Mouse (Mus musculus) T-cell, adult 66 days (primary cell): ENCODE data around the gene Brms1. TPM values are rescaled to one million over a fixed set of nuclear protein-coding genes. Genes with fewer than 3 reads are reported as not detected.

Experiments used
- total RNA-seq, 2 experiments: library from RNA; stranded (reverse); gene quantifications; 3 replicates in 1 of 2; 4 replicates in 1 of 2; pipeline ENCODE4 v1.2.4; 2023

Gene Brms1
- total RNA-seq = 10 to 100 TPM; 60.1 to 63.1 TPM

DNA sequence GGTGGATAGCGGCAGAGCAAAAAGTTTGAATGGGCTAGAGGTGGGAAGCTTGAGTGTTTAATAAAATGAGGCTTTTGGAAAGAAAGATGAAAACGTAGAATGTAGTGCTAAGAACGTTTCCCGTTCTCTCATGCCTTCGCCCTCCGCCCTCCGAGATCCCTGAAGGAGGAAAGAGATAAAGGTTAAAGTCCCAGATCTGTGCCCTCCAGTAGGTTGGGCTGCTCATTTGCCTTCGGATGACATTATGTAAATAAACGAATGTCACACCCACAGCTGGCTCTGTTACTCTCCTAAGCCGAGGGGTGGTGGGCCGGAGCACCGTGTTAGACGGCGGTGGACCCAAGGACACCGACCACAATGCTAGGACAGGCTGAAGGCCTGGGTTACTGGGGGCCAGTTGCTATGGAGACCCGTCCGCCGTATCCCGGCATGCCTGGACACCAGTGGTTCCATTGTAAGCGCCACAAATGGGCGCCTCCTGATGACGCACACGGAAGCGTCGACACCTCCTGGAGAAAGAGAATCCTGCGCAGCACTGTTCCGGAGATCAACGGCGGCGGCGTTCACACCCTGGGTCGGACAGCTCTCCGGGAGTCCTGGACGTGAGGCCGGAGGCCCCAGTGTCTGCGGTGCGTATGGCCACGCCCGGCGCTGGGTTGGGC lies at the start of gene Brms1:
TSS of gene Brms1 (plus strand) at position 493 of the 662 bp plus-strand sequence.

DNA sequence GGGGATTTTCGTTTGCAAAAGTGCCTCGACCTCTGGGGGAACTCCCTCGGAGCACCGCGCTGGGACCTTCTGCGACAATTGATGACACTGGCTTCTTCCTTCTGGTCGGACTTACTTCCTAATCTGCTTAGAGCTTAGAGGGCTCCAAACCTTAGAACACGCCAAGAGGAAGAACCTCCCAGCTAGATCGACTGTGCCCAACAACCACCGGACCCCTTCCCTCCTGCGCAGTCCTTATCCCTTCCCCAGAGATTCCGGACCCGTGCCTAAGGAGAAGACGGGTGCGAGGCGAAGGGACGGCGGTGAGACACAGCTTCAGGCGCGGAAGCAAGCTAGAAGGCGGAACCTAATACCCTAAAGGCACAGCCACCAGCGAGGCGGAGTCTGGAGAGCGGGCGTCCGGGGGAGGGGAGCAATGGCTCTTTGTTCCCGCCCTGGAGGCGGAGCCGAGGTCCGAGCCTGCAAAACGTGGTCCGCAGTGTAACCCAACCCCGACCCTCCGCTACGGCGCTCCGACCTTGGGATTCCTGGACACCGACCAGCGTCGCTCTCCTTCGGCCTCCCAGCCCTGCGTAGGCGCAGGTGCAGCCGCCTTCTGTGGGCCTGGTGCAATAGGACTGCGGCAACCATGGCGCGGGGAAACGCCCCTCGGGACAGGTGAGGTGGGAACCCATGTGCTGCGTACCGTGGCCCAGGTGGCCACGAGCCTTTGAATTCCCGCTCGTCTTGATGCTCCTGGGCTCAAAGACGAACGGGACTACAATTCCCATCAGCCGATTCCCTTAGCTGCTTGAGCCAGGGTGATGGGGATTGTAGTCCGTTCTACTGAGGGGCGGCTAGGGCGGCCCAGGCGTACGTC lies 17.3 kb upstream of the Brms1 start, which contains the start of gene Slc29a2:
TSS of gene Slc29a2 (plus strand) at position 240 of the 859 bp plus-strand sequence.

DNA sequence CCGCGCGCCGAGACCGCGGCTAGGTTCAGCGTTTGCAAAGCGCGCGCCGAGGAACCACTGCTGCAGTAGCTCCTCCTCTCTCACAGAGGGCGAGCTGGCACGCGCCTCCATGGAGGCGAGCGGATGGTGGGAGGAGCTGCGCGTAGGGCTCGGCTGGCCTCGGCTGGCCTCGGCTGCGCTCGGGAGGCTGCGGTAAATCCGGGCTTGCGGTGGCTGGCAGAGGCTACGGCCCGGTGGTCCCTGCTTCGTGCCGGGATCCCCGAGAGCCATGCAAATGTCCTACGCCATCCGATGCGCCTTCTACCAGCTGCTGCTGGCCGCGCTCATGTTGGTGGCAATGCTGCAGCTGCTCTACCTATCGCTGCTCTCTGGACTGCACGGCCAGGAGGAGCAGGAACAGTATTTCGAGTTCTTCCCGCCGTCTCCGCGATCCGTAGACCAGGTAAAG lies 2.4 kb upstream of the Brms1 start, which contains the start of the genes B4gat1 and AC124502.3:
TSS of gene B4gat1 (plus strand) at position 118 of the 448 bp plus-strand sequence.
TSS of gene AC124502.3 (plus strand) at position 183 of the 448 bp plus-strand sequence.

DNA sequence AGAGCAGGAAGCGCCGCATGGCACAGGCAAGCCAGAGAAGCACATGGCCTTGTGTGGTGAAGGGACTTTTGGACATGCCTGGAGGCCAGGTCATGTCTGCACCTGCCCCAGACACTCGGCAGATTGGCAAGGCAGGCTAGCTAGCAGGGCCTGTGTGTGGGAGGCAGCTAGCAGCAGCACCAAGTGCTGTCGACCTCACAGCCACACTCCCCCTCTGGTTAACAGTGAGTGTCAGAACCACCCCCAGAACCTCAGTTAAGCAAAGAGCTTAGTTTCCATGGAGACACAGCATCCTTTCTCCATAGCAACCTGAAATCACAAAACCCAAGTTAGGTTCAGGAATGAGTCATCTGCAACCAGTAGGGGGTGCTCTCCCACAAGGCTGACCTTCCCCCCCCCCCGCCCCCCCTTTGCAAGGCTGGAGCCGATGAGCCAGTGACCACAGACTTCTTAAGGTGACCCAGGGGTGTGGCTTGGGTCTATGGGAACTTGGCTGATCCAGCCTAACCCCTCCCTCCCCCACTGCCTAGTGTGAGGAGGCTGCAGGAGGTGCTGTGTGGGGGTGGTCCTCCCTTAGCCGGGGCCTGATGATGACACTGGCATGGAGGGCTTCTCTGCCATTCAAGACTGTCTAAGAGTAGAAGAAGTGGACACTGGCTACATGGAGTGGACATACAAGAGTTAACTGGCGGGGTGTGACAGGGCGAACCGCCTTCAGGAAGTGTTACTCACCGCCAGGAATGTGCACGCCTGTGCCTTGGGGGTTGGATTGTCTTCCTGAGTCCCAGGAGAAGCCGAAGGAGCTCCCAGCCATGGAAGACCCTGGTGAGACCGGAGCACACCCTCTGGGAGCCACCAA lies 9.1 kb downstream of the Brms1 start, which contains the start of gene Rin1:
TSS of gene Rin1 (plus strand) at position 435 of the 859 bp plus-strand sequence.

DNA sequence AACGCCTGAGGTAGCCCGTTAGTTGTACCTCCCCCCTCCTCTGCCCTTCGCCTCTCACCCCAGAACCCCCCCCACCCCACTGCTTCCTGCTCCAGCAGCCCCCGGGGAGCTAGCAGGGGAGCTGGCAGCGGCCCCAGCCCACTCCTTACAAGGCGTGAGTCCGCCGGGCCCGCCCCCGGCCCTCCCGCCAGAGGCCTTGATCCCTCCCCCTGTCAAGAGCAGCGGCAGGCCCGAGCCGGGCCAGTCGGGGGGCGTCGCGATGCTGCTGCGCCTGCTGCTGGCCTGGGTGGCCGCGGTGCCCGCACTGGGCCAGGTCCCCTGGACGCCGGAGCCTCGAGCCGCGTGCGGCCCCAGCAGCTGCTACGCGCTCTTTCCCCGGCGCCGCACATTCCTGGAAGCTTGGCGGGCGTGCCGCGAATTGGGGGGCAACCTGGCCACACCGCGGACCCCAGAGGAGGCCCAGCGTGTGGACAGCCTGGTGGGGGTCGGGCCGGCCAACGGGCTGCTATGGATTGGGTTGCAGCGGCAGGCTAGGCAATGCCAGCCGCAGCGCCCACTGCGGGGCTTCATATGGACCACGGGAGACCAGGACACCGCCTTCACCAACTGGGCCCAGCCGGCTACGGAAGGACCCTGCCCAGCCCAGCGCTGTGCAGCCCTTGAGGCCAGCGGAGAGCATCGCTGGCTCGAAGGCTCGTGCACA lies 26.9 kb downstream of the Brms1 start, which contains the start of gene Cd248:
TSS of gene Cd248 (plus strand) at position 212 of the 703 bp plus-strand sequence.

DNA sequence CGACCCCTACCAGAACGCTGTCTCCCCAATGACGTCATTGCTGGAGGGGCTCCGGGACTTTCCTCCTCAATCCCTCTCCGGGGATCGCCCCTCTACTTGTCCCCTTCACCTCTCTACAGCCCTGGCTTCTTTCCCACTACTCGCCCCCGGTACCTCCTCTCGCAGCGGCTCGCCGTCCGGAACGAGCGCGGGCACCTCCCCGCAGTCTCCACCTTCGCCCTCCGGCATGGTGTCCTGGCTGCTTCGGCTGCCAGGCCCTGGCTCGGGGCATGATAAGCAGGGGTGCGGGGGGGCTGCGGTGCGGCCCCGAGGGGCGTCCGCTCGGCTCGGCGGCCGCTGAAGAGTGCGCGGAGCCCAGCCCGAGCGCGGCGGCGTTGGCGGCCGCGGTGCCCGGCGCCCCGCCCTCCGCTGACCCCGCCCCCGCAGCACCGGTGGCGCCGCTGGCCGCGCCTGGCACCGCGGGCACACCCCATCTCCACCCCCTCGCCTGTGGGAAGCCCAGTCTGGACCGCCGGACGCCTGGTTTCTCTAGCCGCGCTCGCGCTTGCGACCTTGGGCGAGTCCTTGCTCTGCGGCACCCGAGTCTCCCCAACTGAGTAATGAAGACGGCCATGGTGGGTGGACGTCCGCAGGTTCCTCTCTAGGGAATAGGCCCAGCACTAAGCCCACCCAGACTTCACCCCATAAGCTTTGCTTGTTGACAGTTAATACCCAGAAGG lies 44.1 kb downstream of the Brms1 start, which contains the start of gene Tmem151a:
TSS of gene Tmem151a (minus strand) at position 387 of the 719 bp plus-strand sequence.

DNA sequence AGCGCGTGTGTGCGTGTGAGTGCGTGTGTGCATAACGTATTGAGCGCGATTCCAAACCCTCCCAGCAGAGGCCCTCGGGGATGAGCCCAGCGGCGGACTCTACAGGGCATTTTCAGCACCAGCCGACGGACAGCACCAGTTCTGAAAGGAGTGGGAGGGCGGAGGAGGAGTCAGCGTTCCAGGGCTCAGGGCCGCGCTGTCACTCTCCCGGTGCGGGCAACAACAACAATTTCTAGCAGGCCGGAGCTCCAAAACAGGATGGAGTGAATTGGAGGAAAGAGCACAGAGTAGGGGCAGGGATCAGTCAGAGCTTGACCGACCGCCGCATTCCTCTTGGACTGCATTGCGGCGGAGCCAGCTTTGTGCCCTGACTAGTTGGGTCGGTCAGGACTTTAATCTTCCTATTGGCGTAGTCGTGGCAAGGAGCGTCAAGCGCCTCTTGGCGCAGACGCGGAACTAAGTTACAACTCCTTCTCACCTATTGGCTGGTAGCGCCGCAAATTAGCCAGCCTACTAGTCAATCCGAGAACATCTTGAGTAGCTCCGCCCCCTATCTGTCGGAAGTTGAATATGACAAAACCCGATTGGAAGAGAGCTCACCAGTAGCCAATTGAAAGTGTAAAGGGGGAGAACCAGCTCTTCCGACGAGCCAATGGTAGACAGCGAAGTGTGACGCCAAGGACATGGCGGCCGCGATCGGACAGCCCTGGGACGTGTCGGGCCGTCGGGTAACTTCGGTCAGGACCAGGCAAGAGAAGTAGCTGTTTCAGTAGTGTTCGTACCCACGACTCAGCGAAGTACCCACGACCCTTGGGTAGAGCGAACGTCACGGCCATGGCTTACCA lies 47.0 kb downstream of the Brms1 start, which contains the start of gene Yif1a:
TSS of gene Yif1a (plus strand) at position 655 of the 845 bp plus-strand sequence.

DNA sequence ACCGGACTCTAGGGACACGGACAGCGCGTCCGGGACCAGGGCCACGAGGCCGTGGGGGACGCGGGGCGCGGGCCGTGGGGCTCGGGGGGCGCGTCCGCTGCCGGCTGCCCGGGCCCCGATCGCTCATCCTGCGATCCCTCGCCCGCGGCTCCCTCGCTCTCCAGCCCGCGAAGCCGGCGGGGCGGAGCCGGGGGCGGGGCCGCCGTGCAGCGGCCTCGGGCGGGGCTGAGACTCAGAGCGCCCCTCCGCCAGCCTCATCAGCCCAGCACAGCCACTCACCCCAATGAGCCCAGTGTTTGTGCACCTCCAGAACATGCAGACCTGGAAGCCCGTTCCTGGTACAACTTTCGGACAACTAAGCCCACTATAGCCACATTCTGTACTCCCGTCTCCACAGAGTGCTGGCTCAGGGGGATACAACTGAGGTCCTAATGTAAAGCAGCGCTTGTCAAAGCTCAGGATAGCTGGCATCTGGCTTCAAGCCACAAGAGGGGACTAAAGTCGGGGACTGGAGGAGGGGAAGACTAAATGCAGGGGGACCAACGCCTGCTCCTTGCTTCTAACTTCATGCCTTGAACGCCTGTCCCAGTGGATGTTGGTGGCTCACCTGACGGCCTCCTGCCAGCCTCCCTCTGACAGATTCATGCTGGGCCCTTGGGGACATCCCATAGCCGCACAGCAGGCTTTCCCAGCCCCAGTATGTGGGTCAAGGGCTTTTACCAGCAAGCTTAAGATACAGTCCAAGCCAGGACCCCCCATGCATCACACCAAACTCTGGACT lies 57.4 kb downstream of the Brms1 start, which contains the start of gene Cnih2:
TSS of gene Cnih2 (minus strand) at position 159 of the 781 bp plus-strand sequence.

Other genes with a start within 250 kb of the Brms1 start
- gene Rbm4, start 247.5 kb upstream of the Brms1 start, total RNA-seq = 100 to 1,000 TPM in 1 of 2 experiments, 10 to 100 TPM in 1; 98.1 to 112 TPM
- gene Gm21992, start 229.7 kb upstream of the Brms1 start, total RNA-seq = 10 to 100 TPM; 27.8 to 51.8 TPM
- gene Rbm14, start 229.7 kb upstream of the Brms1 start, total RNA-seq = 10 to 100 TPM; 84.8 to 95.2 TPM
- 10 to 100 TPM; 51.0 to 53.8 TPM for gene Ccs, start 202.0 kb upstream of the Brms1 start, total RNA-seq
- not detected for gene Ccdc87, start 202.0 kb upstream of the Brms1 start, total RNA-seq
- 1 to 10 TPM; 3.8 to 4.1 TPM for gene Ctsf, start 186.2 kb upstream of the Brms1 start, total RNA-seq
- under 1 TPM in 1 of 2 experiments, not detected in 1; 0.27 TPM for gene Actn3, start 163.4 kb upstream of the Brms1 start, total RNA-seq
- 1 to 10 TPM; 5.0 to 6.1 TPM for gene Zdhhc24, start 162.7 kb upstream of the Brms1 start, total RNA-seq
- 1 to 10 TPM; 1.9 to 3.3 TPM for gene Bbs1, start 134.7 kb upstream of the Brms1 start, total RNA-seq
- 10 to 100 TPM; 89.3 to 95.6 TPM for gene Dpp3, start 113.1 kb upstream of the Brms1 start, total RNA-seq
- 1 to 10 TPM; 2.3 to 2.9 TPM for gene Peli3, start 98.2 kb upstream of the Brms1 start, total RNA-seq
- gene Mrpl11, start 79.2 kb upstream of the Brms1 start, total RNA-seq = 10 to 100 TPM; 32.4 to 35.4 TPM
- 1 to 10 TPM in 1 of 2 experiments, under 1 TPM in 1; 0.90 to 1.7 TPM for gene Npas4, start 51.0 kb upstream of the Brms1 start, total RNA-seq
- gene Slc29a2, start 17.5 kb upstream of the Brms1 start, total RNA-seq = 1 to 10 TPM; 2.6 to 4.2 TPM
- 1 to 10 TPM; 4.5 to 5.3 TPM for gene B4gat1, start 2.5 kb upstream of the Brms1 start, total RNA-seq
- 1 to 10 TPM; 1.7 to 2.2 TPM for gene AC124502.3, start 2.5 kb upstream of the Brms1 start, total RNA-seq
- gene Rin1, start 9.1 kb downstream of the Brms1 start, total RNA-seq = 10 to 100 TPM in 1 of 2 experiments, 1 to 10 TPM in 1; 7.5 to 11.2 TPM
- not detected for gene Cd248, start 26.7 kb downstream of the Brms1 start, total RNA-seq
- gene Tmem151a, start 44.2 kb downstream of the Brms1 start, total RNA-seq = 1 to 10 TPM in 1 of 2 experiments, not detected in 1; 1.0 TPM
- 10 to 100 TPM; 25.6 to 32.2 TPM for gene Yif1a, start 47.2 kb downstream of the Brms1 start, total RNA-seq
- 1 to 10 TPM; 3.4 to 3.6 TPM for gene Cnih2, start 57.2 kb downstream of the Brms1 start, total RNA-seq
- gene Rab1b, start 65.7 kb downstream of the Brms1 start, total RNA-seq = 100 to 1,000 TPM; 103 to 108 TPM
- gene Klc2, start 77.2 kb downstream of the Brms1 start, total RNA-seq = 10 to 100 TPM; 26.7 to 27.9 TPM
- gene Pacs1, start 231.8 kb downstream of the Brms1 start, total RNA-seq = 100 to 1,000 TPM; 102 to 103 TPM